Mouse (Mus musculus) brain, embryonic 14.5 days (tissue): ENCODE data around the gene Mmp19.

ENCODE experiments used
- CTCF ChIP-seq: fragments of 200-500 bp; IDR thresholded peaks from 2 replicates; pipeline ENCODE4 v1.5.1; 2012; ENCODE audit warnings: inconsistent platforms, mild to moderate bottlenecking, moderate library complexity, borderline replicate concordance; ENCODE audit not compliant: insufficient read depth, insufficient read length; ENCODE audit errors: extremely low read depth
- POLR2A ChIP-seq: fragments of 200-500 bp; IDR thresholded peaks from 2 replicates; pipeline ENCODE4 v1.6.1; 2012; ENCODE audit warnings: mild to moderate bottlenecking, inconsistent platforms, borderline replicate concordance; ENCODE audit not compliant: poor library complexity, insufficient read depth, insufficient read length, severe bottlenecking; ENCODE audit errors: extremely low read depth

DNA sequence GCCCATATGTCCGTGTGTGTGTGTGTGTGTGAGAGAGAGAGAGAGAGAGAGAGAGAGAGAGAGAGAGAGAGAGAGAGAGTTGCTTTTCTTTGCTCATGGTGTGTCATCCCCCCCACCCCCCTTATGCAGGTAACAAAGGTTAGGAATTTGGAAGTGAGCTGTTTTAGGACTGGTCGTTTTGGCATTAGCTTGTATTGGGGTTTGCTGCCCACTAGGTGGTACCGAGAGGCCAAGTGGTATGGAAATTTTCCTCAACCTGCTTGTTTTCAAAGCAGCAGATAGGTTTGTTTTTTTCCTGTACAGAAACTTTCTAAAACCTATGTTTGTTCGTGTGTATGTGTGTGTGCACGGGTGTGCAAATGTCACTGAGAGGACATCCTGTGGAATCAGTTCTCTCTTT, 17.0 kb upstream of the Mmp19 start:
- no peak for TF ChIP-seq POLR2A
- TF ChIP-seq CTCF = peak; percentile 45; the same call in 1 of the 2 replicates
